Mouse (Mus musculus): ENCODE measurements around the gene Ccl21a.
"Not testable (repeated sequence)": the region's sequence is repeated elsewhere in the genome, so short reads cannot be mapped to it uniquely, and the experiment has no call there.

The Ccl21a gene

GRCm38 (mm10) chr4:42773893-42774292 is at the start of gene Ccl21a:
Ccl21a (minus strand) TSS chr4:42773993.
- not testable (repeated sequence) for DNase-seq (ENCODE audit: low spot score)

DNA sequence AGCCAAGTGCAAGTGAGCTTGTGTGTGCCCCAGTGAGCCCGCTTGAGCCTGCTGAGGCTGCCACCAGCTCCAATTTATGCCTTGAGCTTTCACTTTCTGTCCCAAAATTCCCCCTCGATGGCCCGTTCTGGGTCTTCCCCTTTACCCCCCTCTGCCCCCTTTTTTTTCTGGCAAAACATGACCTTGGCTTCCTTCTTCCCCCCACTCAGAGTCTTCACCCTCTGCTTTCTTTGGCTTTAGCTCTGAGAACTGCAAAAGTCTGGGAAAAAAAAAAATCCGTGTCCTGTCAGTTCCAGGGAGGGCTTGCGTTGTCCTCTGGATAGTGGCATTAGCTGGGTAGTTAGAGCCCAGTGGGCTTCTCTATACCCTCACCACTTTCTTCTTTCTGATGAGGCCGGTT is 17.3 kb downstream of the Ccl21a start, which contains the start of gene Ccl19:
Gene Ccl19 (minus strand): TSS at position 101 of the 400 bp plus-strand sequence.
- not testable (repeated sequence) for DNase-seq (ENCODE audit: low spot score)

DNA sequence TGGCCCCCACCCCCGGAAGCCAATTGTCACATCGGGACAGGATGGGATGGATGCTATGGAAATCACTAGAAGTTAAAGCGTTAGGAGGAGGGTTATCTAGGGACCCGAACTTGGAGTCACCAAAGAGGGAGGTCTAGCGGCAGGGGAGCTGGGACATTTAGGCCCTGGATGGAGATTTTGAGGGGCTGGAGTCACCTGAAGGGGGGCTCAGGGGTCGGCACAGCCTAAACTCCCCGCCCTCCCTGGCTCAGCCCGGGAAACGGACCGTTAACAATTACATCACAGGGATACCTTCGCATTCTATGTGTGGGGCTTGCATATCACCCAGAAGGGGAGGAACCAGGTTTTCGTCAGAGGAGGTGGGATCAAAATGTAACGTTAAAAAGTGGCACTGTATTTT is 38.5 kb downstream of the Ccl21a start, which contains the start of gene 4930578G10Rik:
Gene 4930578G10Rik (plus strand): TSS at position 301 of the 400 bp plus-strand sequence.
- not testable (repeated sequence) for DNase-seq (ENCODE audit: low spot score)
